Mouse (Mus musculus) heart, embryonic 14.5 days (tissue): ENCODE measurements at regions not wholly inside any gene's neighbourhood (a gene's known extent, or its start where the extent isn't known, plus 50 kb on each side); places are given as distances from the start of the nearest gene placed in this dataset.

Experiments
- ATAC-seq: fragments of 200-750 bp; cut with Nextera tagmentation; 2 replicates; pipeline ENCODE4 v1.8.0; 2017; ENCODE audit warnings: low read depth, moderate TSS enrichment; ENCODE audit not compliant: insufficient number of reproducible peaks, insufficient read depth, low FRiP score
- H3K27ac ChIP-seq, 2 experiments: fragments of 200-500 bp in 1 of 2; fragments of 300-500 bp in 1 of 2; sonication (generic) in 1 of 2; replicated peaks in 1 of 2; 2 replicates each; pipeline ENCODE4 v1.5.1; 2012 to 2014; ENCODE audit warnings: low read depth in 2 of 2, low read length in 2 of 2, control low read depth in 1 of 2, mild to moderate bottlenecking in 1 of 2, mixed read lengths in 1 of 2; ENCODE audit not compliant: control insufficient read depth in 1 of 2, insufficient read depth in 1 of 2
- H3K27me3 ChIP-seq: fragments of 300-500 bp; sonication (generic); 2 replicates; pipeline ENCODE4 v1.6.1; 2014; ENCODE audit warnings: mild to moderate bottlenecking, low read length, control low read depth; ENCODE audit not compliant: control insufficient read depth, insufficient read depth
- H3K36me3 ChIP-seq: fragments of 300-500 bp; sonication (generic); 2 replicates; pipeline ENCODE4 v1.6.1; 2014; ENCODE audit warnings: mild to moderate bottlenecking, control low read depth, low read length, mixed read lengths; ENCODE audit not compliant: control insufficient read depth, insufficient read depth
- H3K4me1 ChIP-seq, 2 experiments: fragments of 200-500 bp in 1 of 2; fragments of 300-500 bp in 1 of 2; sonication (generic) in 1 of 2; 2 replicates each; pipeline ENCODE4 v1.6.1; 2012 to 2014; ENCODE audit warnings: low read length in 2 of 2, control low read depth in 1 of 2, mixed read lengths in 1 of 2; ENCODE audit not compliant: control insufficient read depth in 2 of 2, insufficient read depth in 2 of 2
- H3K4me2 ChIP-seq: fragments of 300-500 bp; sonication (generic); 2 replicates; pipeline ENCODE4 v1.6.1; 2014; ENCODE audit warnings: mild to moderate bottlenecking, low read length
- H3K4me3 ChIP-seq, 2 experiments: fragments of 200-500 bp in 1 of 2; fragments of 300-500 bp in 1 of 2; sonication (generic) in 1 of 2; 2 replicates each; pipeline ENCODE4 v1.5.1; 2012 to 2014; ENCODE audit warnings: low read length in 2 of 2, mild to moderate bottlenecking in 2 of 2, control low read depth in 1 of 2, low read depth in 1 of 2, moderate library complexity in 1 of 2; ENCODE audit not compliant: control insufficient read depth in 1 of 2, insufficient read depth in 1 of 2
- H3K9ac ChIP-seq: fragments of 300-500 bp; sonication (generic); 2 replicates; pipeline ENCODE4 v1.6.1; 2014; ENCODE audit warnings: mild to moderate bottlenecking, low read length
- H3K9me3 ChIP-seq: fragments of 300-500 bp; sonication (generic); 2 replicates; pipeline ENCODE4 v1.6.1; 2016; ENCODE audit warnings: low read length, control low read depth; ENCODE audit not compliant: control insufficient read depth
- WGBS: fragments of 180-500 bp; shearing (Covaris S2); extraction: QIAGEN DNeasy Blood & Tissue Kit; methylation state at CpG from one replicate; pipeline ENCODE4 v1.1.7; 2014; 5-methylcytosine and 5-hydroxymethylcytosine counted together

DNA sequence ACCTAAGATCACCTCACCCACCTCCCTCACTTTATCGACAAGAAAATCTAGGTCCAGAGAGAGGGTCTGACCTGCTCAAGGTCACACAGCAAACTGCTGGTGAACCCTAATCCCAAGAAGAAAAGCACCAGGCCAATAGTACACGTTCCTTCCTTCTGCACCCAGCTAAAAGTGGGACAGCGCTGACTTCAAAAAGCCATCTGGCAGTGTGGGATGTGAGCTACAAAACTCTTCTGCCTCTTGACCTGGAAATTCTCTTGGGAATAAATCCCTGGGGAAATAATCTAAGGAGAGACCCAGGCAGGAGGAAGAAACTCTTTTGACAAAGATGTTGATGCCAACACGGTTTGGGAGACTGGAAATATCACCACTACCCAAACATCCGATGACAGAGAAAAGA, 175.4 kb downstream of the Cct6b start:
- no peaks in the 10 kb centered on the region for H3K27me3 ChIP-seq
- H3K4me2 ChIP-seq = no peak overlapping the region
- 77% methylated on average over 5 of the region's 5 CpGs for WGBS
- no peak overlapping the region for H3K9ac ChIP-seq
- ATAC-seq = no peak
- H3K4me3 ChIP-seq = no peak overlapping the region
- H3K4me1 ChIP-seq = no peaks in the 10 kb centered on the region
- no peaks in the 10 kb centered on the region for H3K9me3 ChIP-seq
- H3K36me3 ChIP-seq = no peaks in the 10 kb centered on the region
- H3K27ac ChIP-seq = no peak overlapping the region

DNA sequence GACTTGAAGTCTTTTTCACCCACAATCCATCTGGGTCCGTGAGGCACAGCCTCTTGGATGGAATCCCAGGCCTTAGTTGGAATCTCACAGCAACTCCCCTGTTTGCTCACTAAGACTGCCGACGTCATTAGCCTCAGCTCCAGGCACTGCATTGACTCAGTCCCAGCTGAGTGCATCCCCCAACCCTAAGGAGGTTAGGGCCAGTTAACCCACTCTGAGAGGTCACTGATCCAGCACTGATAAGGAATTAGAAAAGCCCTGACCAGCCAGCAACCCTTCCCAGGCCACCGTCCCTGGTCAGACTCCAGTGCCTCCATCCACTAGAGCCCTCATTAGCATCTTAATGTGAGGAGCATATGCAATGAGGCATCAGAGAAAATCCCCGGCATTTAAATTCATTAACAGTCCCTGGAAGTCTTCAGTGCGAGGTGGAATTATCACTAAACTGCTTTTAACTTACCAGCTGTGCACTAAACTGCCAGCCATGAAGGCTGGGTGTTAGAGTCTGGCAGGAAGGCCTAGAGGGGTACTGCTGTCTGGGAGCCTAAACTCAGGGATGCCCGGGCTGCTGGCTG, 184.2 kb downstream of the Cct6b start:
- Histone ChIP-seq H3K27ac (no peak overlapping the region), H3K9me3 (no peaks in the 10 kb centered on the region), H3K4me1 (no peaks in the 10 kb centered on the region), H3K9ac (no peak overlapping the region), H3K4me3 (no peak overlapping the region), H3K4me2 (no peak overlapping the region), H3K27me3 (no peaks in the 10 kb centered on the region), H3K36me3 (no peaks in the 10 kb centered on the region)
- WGBS = 21% methylated on average over 7 of the region's 7 CpGs
- ATAC-seq = no peak

DNA sequence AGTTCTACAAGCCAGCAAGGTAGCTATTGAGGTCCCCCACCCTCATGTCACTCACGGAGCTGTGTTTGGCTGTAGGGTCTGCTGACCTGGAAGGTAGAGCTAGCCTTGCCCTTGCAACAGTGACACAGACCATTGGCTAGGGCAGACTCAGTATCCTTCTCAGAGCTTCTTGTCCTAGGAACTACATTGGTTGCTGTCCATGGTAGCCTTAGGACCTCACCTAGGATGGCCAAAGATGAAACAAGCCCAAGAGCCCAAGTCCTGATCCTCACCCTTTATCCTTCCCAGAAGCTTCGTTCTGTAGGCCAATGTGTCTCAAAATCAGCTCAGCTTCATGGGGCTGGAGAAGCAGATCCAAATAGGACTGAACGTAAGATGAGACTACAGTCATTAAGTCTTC, 187.3 kb downstream of the Tmem132e start:
- no peak for ATAC-seq
- Histone ChIP-seq H3K27me3 (no peaks in the 10 kb centered on the region), H3K9ac (no peak overlapping the region), H3K36me3 (no peaks in the 10 kb centered on the region), H3K9me3 (no peaks in the 10 kb centered on the region), H3K4me2 (no peak overlapping the region), H3K4me1 (no peaks in the 10 kb centered on the region), H3K4me3 (no peak overlapping the region), H3K27ac (no peak overlapping the region)
- 55% methylated on average over 3 of the region's 3 CpGs for WGBS

DNA sequence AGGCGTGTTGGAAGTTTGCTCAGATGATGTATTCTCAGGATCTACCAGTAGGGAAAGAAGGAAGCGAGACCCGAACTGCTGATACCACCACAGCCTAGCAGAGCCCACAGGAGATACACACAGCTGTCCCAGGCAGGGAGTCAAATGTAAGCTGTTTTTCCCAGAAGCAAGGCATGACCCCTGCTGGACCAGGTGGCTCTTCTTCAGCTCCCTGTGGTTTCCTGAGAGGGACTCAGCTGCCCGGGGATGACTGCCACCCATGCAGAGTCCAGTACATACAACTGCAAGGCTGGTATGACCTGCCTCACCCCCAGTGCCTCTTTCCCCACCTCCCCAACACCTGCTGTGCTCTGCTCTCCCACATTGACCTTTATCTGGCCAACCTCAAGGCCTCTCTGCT, 184.4 kb downstream of the Tmem132e start:
- Histone ChIP-seq H3K36me3 (no peaks in the 10 kb centered on the region), H3K9me3 (no peaks in the 10 kb centered on the region), H3K9ac (no peak overlapping the region), H3K4me3 (no peak overlapping the region), H3K4me2 (no peak overlapping the region), H3K4me1 (no peaks in the 10 kb centered on the region), H3K27ac (no peak overlapping the region), H3K27me3 (no peaks in the 10 kb centered on the region)
- WGBS = 49% methylated on average over 4 of the region's 4 CpGs
- ATAC-seq = no peak

DNA sequence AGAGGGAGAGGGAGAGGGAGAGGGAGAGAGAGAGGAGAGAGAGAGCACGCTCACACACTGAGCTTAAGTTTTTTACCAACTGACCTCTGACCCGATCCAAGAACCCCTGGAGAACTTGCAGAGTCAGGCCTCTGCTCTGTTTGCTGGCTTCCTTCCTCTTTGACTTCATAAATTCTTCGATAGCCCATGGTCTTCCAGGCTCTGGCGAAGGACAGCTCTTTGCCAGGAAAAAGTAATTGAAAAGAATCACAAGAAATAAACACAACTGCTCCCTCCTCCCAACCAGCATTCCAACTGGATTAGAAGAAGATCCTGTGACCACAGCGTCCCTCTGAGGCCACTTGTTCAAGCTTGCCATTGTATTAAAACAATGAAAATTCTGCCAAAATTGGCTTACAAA, 182.8 kb downstream of the Tmem132e start:
- H3K27me3 ChIP-seq = no peaks in the 10 kb centered on the region
- WGBS = 31% methylated on average over 5 of the region's 5 CpGs
- no peak overlapping the region for H3K4me3 ChIP-seq
- H3K9ac ChIP-seq = no peak overlapping the region
- no peak overlapping the region for H3K4me2 ChIP-seq
- H3K9me3 ChIP-seq = no peaks in the 10 kb centered on the region
- H3K36me3 ChIP-seq = no peaks in the 10 kb centered on the region
- H3K4me1 ChIP-seq = no peaks in the 10 kb centered on the region
- no peak for ATAC-seq
- no peak overlapping the region for H3K27ac ChIP-seq

DNA sequence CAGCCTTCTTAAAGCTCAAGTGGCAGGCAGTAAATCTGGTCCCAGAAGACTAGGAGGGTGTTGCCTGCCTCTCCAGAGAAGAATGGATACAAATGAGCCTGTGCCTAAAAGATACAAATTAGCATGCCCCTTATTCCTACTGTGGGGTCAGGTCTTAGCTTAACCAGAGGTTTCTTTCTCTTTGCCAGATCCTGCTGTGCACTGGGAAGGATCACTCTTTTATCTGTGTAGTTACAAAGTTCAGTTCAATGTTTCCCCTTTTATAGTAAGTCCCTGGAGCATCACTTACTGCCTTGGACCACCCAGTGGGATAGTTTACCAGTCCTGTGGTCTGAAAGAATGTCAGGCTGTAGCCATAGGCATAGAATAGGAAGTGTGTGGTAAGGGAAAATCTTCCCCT, 181.1 kb downstream of the Tmem132e start:
- ATAC-seq = no peak
- H3K27me3 ChIP-seq = no peaks in the 10 kb centered on the region
- no peaks in the 10 kb centered on the region for H3K36me3 ChIP-seq
- H3K27ac ChIP-seq = no peak overlapping the region
- H3K9me3 ChIP-seq = no peaks in the 10 kb centered on the region
- no peak overlapping the region for H3K4me2 ChIP-seq
- no peaks in the 10 kb centered on the region for H3K4me1 ChIP-seq
- H3K9ac ChIP-seq = no peak overlapping the region
- H3K4me3 ChIP-seq = no peak overlapping the region

DNA sequence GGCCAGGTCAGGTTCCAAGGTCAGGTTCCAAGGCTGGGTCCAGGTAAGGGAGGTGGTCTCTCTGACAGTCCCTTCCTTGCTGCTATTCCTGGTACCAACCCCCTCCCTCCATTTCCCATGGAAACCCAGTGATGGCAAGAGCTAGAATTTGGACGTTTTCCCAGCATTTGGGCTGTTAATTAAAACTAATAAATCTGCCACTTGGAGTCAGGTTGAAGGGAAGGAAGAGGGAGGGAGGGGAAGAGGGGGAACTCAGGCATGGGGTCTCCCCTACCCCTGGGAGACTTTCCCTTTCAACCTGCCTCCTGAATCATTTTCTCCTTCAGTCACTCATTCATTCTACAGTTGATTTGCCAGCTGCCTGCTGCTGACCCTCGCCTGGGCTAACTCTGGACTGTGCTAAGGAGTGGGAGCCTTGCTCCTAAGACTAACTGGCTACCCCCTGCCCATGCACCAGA, 179.5 kb downstream of the Tmem132e start:
- Histone ChIP-seq H3K27ac (no peak overlapping the region), H3K4me1 (no peaks in the 10 kb centered on the region), H3K9ac (no peak overlapping the region), H3K36me3 (no peaks in the 10 kb centered on the region), H3K4me2 (no peak overlapping the region), H3K27me3 (no peaks in the 10 kb centered on the region), H3K4me3 (no peak overlapping the region), H3K9me3 (no peaks in the 10 kb centered on the region)
- ATAC-seq = no peak
- 27% methylated on average over 2 of the region's 2 CpGs for WGBS

DNA sequence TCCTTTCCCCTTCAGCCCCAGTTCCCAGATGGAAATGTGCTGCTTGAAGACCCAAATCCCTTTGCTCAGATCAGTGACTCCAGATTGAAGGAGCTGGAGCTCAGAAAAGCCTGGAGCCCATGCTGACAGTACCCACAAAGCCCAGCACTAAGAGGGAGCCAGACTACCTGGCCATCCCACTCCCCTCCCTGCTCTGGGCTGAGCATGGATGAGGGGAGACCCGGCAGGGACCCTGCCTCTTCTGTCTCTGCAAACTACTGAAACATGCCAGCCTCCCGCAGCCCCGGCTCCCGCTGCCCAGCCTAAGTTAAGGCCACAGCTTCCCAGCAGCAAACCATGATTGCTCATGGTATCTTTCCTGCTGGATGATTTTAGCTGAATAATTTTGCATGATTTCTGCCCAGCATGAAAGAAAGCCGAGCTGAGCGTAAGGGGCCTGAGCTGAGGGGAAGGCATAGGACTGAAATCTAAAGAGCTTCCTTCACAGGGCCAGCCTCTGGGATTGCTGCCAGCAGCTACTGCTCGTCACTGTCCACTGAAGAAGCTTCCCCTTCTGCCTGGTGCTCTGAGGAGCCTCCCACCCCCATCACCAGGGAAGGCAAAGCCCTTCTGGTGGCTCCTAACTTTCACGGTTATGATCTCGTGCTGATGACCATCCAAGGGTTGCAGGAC, 178.4 kb downstream of the Tmem132e start:
- 60% methylated on average over 9 of the region's 9 CpGs for WGBS
- ATAC-seq = no peak

More for the DNA sequence above, 178.4 kb downstream of the Tmem132e start:
- no peak overlapping the region for H3K4me3 ChIP-seq
- no peaks in the 10 kb centered on the region for H3K4me1 ChIP-seq
- H3K9ac ChIP-seq = no peak overlapping the region
- H3K9me3 ChIP-seq = no peaks in the 10 kb centered on the region
- no peaks in the 10 kb centered on the region for H3K27me3 ChIP-seq
- no peaks in the 10 kb centered on the region for H3K36me3 ChIP-seq
- H3K4me2 ChIP-seq = no peak overlapping the region
- no peak overlapping the region for H3K27ac ChIP-seq
